Mouse (Mus musculus) hindbrain, embryonic 16.5 days (tissue): Measurements from ENCODE around the gene Tsfm. TPM values are rescaled to one million over a fixed set of nuclear protein-coding genes. Genes with fewer than 3 reads are reported as not detected.

Experiments used
- ATAC-seq: fragments of 200-750 bp; cut with Nextera tagmentation; 2 replicates; pipeline ENCODE4 v1.8.0; 2017; ENCODE audit warnings: moderate TSS enrichment, moderate library complexity
- H3K27ac ChIP-seq: fragments of 300-500 bp; sonication (generic); 2 replicates; pipeline ENCODE4 v1.5.1; 2014; ENCODE audit warnings: low read depth, mild to moderate bottlenecking, control low read depth, low read length, moderate library complexity
- H3K27me3 ChIP-seq: fragments of 300-500 bp; sonication (generic); replicated peaks from 2 replicates; pipeline ENCODE4 v1.6.1; 2014; ENCODE audit warnings: low read length; ENCODE audit not compliant: control insufficient read depth, insufficient read depth
- H3K36me3 ChIP-seq: fragments of 300-500 bp; sonication (generic); 2 replicates; pipeline ENCODE4 v1.6.1; 2014; ENCODE audit warnings: mild to moderate bottlenecking, low read length, moderate library complexity, mixed read lengths; ENCODE audit not compliant: control insufficient read depth, insufficient read depth
- H3K4me1 ChIP-seq: fragments of 300-500 bp; sonication (generic); 2 replicates; pipeline ENCODE4 v1.6.1; 2014; ENCODE audit warnings: low read depth, low read length; ENCODE audit not compliant: control insufficient read depth, insufficient read depth
- H3K4me2 ChIP-seq: fragments of 300-500 bp; sonication (generic); 2 replicates; pipeline ENCODE4 v1.6.1; 2014; ENCODE audit warnings: mild to moderate bottlenecking, low read length, control low read depth, moderate library complexity
- H3K4me3 ChIP-seq: fragments of 300-500 bp; sonication (generic); 2 replicates; pipeline ENCODE4 v1.5.1; 2014; ENCODE audit warnings: mild to moderate bottlenecking, low read length, control low read depth, moderate library complexity
- H3K9ac ChIP-seq: fragments of 300-500 bp; sonication (generic); 2 replicates; pipeline ENCODE4 v1.6.1; 2014; ENCODE audit warnings: low read depth, mild to moderate bottlenecking, control low read depth, low read length, moderate library complexity
- H3K9me3 ChIP-seq: fragments of 300-500 bp; sonication (generic); 2 replicates; pipeline ENCODE4 v1.6.1; 2014; ENCODE audit warnings: mild to moderate bottlenecking, low read length, moderate library complexity; ENCODE audit not compliant: control insufficient read depth
- WGBS: fragments of 180-500 bp; shearing (Covaris S2); extraction: QIAGEN DNeasy Blood & Tissue Kit; methylation state at CpG from one replicate; pipeline ENCODE4 v1.1.7; 2014; 5-methylcytosine and 5-hydroxymethylcytosine counted together
- polyA plus RNA-seq: library from polyadenylated mRNA; unstranded; fragments of >200 nt; fragmentation: Nextera tagmentation; extraction: Ambion mirVana; gene quantifications from 2 replicates; pipeline ENCODE4 v1.2.1, GENCODE M21; 2015

The Tsfm gene
- polyA plus RNA-seq, 1 experiment from 2014 or later = 67.7 TPM

DNA sequence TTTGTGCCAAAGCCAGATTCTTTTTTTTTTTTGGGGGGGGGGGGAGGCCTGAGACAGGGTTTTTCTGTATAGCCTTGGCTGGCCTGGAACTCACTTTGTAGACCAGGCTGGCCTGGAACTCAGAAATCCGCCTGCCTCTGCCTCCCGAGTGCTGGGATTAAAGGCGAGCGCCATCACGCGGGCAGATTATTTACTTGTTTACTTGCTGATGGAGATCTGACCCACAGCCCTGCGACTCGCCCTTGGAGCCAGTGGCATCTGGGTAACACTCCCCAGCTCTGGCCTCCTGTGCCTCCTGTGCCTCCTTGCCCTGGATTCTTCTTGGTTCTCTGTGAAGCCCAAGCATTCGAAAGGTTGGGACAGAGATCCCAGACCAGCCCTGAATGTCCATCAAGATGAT is 45.1 kb downstream of the Tsfm start:
- no peak for ATAC-seq
- H3K27ac ChIP-seq = peak overlapping the region; percentile 54; the same call in 1 of the 2 replicates
- no peaks in the 10 kb centered on the region for H3K9me3 ChIP-seq
- no peaks in the 10 kb centered on the region for H3K36me3 ChIP-seq
- H3K4me3 ChIP-seq = no peak overlapping the region
- 87% methylated on average over 9 of the region's 9 CpGs for WGBS
- no peak overlapping the region for H3K9ac ChIP-seq
- H3K27me3 ChIP-seq = no peaks in the 10 kb centered on the region
- peaks cover 81% of the 10 kb centered on the region for H3K4me1 ChIP-seq
- no peak overlapping the region for H3K4me2 ChIP-seq

DNA sequence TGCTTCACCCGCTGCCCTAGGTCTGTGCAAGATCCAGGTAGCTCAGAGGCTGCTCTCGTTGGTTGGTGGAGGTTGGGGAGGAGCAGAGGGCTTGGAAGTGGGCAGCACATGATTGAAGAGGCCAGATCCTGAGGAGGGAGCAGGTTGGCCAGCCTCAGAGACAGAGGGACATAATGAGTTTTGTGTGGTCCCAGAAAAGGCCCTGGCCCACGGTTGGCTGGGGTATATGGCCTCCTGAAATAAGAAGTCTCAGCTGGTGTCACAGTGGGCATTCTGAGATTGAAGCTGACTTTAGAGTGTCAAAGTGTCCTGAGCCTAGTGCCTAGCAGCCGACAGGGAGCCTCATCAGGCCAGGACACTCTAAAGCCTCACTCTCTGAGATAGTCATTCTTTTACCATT is 45.5 kb downstream of the Tsfm start:
- Histone ChIP-seq H3K4me3 (no peak overlapping the region), H3K27me3 (no peaks in the 10 kb centered on the region), H3K9ac (no peak overlapping the region), H3K4me2 (peak overlapping the region; percentile 25; the same call in 1 of the 2 replicates), H3K27ac (no peak overlapping the region), H3K9me3 (no peaks in the 10 kb centered on the region), H3K4me1 (peaks cover 83% of the 10 kb centered on the region), H3K36me3 (no peaks in the 10 kb centered on the region)
- no peak for ATAC-seq
- 82% methylated on average over 4 of the region's 4 CpGs for WGBS

DNA sequence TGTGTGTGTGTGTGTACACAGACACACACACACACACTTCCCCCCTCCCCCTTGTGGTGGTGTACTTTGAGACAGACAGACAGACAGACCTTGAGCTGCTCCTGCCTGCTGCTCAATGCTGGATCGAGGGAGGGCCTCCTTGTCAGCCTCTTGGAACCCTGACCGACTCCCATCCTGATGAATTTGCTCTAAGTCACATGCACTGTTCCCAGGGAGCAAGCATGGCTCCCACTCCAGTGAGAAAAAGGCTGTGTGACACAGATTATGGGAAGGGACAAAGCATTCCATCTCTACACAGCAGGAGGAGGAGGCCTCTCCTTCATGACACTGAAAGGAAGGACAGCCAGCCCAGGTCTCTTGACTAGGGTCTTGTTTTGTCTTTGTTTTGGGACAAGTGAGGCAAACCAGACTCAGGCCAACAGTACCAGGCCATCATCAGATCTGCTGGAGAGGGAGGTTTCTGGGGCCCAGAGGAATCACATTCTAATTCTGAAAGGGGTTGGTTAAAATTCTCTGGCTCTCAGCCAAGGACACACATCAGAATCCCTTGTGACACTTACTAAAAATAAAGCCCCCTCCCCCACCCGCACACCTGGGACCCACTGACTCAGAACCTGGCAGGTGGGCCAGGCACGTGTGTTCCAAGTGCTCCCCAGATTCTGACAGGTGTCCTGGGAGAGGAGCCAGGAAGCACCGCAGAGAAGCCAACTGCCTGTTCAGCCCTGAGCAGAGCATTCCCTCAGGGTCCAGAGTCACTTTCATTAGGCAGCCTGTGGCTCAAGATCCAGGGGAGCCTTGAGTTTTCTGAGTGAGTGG is 46.2 kb downstream of the Tsfm start:
- WGBS = 30% methylated on average over 5 of the region's 5 CpGs
- peak overlapping the region; percentile 25; the same call in 1 of the 2 replicates for H3K4me2 ChIP-seq

DNA sequence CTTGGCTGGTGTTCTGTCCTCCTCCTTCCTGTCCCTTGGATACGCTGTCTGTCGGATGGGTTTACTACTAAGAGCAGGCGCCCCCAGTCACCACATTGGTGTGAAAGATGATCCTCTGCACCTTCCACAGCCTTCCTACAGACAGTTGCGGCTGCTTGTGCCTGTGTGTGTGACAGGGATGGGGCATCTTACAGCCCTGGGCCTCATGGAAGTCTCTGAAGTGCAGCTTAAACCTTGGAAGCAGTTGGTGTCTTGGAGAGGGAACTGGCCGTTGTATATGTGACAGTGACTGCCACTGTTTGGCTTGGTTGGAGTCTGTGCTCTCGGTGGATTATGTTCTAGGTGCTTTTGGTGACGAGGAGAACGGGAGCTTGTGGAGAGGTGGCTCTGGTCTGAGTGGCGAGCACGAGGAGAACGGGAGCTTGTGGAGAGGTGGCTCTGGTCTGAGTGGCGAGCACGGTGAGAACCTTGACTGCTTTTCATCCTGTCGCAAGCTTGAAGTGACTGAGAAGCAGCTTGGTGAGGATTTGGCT is 47.4 kb downstream of the Tsfm start:
- H3K4me2 ChIP-seq = peak overlapping the region; percentile 42
- peak overlapping the region; percentile 6; the same call in 1 of the 2 replicates for H3K4me3 ChIP-seq
- H3K4me1 ChIP-seq = peaks cover 76% of the 10 kb centered on the region
- no peak for ATAC-seq
- no peak overlapping the region for H3K27ac ChIP-seq
- no peaks in the 10 kb centered on the region for H3K9me3 ChIP-seq
- no peaks in the 10 kb centered on the region for H3K27me3 ChIP-seq
- H3K36me3 ChIP-seq = no peaks in the 10 kb centered on the region
- peak overlapping the region; percentile 36; the same call in 1 of the 2 replicates for H3K9ac ChIP-seq
- WGBS = 55% methylated on average over 14 of the region's 14 CpGs

More for the DNA sequence above, 46.2 kb downstream of the Tsfm start:
- peak overlapping the region; percentile 2; the same call in 1 of the 2 replicates for H3K9ac ChIP-seq
- H3K9me3 ChIP-seq = no peaks in the 10 kb centered on the region
- H3K4me1 ChIP-seq = peaks cover 83% of the 10 kb centered on the region
- no peak overlapping the region for H3K4me3 ChIP-seq
- no peaks in the 10 kb centered on the region for H3K27me3 ChIP-seq
- H3K27ac ChIP-seq = 0 out of 2 replicates have a peak overlapping the region, but pooled peaks have one; percentile 4
- H3K36me3 ChIP-seq = no peaks in the 10 kb centered on the region
- no peak for ATAC-seq

DNA sequence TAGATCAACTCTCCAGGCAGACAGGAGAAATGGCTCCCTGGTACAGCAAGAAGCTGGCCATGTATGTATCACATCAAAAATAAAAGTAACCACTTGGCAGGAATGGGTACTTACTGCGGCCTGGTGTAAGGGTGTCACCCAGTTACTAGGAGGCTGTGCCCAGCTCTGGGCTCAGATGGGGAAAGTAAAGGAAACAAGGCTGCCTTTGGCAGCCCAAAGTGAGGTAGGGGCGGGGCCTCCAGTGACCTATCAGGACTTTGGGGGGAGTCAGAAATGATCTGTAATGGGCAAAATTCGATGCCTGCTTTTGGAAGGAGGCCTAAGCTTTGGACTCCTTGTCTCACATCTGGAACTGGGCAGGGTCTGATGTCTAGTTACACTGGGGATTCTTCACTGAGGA is 48.9 kb downstream of the Tsfm start:
- peak overlapping the region; percentile 12; the same call in 1 of the 2 replicates for H3K4me3 ChIP-seq
- 68% methylated on average over 3 of the region's 3 CpGs for WGBS

DNA sequence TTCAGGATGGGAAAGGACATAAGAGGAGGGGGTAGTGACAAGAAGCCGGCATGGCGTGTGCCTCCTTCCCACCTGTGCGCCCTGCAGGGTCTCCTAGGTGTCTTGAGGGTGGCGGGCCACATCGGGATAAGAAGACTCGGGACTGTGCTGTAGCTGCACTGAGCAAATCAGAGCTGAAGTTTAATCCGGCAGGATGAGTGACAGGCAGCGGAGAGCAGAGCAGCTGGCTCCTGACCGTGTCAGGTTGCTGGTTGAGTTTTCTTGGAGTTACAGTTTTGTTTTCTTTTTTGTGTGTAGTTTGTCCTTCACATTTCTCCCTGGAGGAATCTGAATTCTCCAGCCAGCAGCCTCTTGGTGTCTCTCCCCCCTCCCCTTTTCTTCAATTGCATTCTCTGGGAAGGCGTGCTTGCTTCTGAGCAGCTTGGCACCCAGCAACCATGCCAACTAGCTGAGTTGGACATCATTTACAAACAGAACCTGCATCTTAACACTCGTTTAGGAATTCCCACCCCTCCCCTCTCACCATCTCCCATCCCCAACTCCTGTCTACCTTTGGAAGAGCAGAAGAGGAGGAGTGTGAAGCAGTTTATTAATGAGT is 49.6 kb downstream of the Tsfm start:
- Histone ChIP-seq H3K4me1 (peaks cover 61% of the 10 kb centered on the region), H3K36me3 (no peaks in the 10 kb centered on the region), H3K4me2 (peak overlapping the region; percentile 90), H3K9me3 (no peaks in the 10 kb centered on the region), H3K4me3 (peak overlapping the region; percentile 71), H3K27ac (peak overlapping the region; percentile 100), H3K9ac (peak overlapping the region; percentile 73), H3K27me3 (no peaks in the 10 kb centered on the region)
- no peak for ATAC-seq
- WGBS = 7% methylated on average over 11 of the region's 11 CpGs

More for the DNA sequence above, 48.9 kb downstream of the Tsfm start:
- Histone ChIP-seq H3K27me3 (no peaks in the 10 kb centered on the region), H3K4me1 (peaks cover 68% of the 10 kb centered on the region), H3K9ac (no peak overlapping the region), H3K4me2 (peak overlapping the region; percentile 90), H3K9me3 (no peaks in the 10 kb centered on the region), H3K36me3 (no peaks in the 10 kb centered on the region), H3K27ac (no peak overlapping the region)
- no peak for ATAC-seq

DNA sequence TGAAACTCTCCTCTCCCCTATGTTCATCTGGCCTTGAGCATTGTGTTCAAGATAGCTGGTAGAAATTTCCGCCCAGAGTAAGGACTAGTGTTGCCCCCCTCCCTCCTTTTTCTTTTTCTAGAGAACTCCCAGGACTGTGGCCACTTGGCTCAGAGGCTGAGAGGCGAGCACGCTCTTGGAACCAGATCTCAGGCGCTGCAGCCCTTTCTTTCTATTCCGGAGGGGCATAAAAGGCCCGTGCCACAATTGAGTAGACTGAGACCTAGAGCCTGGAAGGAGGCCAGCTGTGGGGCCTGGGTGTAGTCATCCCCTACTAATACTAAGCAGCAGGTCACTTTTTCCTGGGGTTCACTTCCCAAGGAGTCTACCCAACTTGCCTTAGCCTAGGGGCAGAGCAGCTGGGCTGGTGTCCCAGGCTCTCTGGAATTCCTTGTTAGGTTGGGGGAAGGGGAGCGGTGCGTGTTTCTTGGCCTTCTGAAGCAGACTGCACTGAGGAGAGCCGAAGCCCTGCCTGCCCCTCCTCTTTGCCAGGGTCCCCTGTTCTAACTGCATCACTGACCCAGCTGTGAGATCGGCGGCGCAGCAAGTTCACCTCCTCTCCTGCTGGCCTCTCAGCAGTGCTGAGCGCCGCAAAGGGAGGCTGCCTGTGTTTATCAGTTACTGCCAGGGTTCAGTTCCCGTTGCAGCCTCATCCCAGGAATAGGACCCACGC is 50.3 kb downstream of the Tsfm start:
- Histone ChIP-seq H3K4me3 (peak overlapping the region; percentile 71), H3K4me1 (peaks cover 56% of the 10 kb centered on the region), H3K9me3 (no peaks in the 10 kb centered on the region), H3K27ac (peak overlapping the region; percentile 100), H3K36me3 (no peaks in the 10 kb centered on the region), H3K4me2 (peak overlapping the region; percentile 90), H3K9ac (peak overlapping the region; percentile 73), H3K27me3 (no peaks in the 10 kb centered on the region)
- peak; percentile 29 for ATAC-seq
- WGBS = under 1% methylated on average over 16 of the region's 16 CpGs

DNA sequence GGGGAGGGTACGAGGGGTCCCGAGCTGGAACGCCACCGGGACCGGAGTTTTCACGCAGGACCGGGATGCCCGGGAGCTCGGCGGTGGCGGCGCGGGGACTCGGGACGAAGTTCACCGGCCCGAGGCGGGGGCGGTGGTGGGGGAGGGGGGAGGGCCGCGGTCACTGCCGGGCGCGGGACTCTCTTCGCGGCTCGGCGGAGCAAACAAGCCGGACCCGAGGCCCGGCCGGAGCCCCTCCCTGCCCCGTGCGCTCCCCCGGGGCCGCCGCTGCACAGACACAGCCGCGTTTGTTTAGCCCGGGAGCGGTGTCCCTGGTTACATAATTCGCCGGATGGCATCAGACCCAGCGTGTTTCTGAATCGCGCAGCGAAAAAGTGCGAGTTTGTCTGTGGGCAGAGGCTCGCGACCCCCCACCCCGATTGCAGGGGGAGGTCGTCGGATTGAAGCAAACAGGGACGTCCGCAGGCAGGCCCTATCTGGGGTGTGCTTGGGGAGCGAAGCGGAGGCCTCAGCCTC is 50.9 kb downstream of the Tsfm start:
- Histone ChIP-seq H3K9ac (peak overlapping the region; percentile 73), H3K27me3 (no peaks in the 10 kb centered on the region), H3K4me3 (peak overlapping the region; percentile 71), H3K27ac (peak overlapping the region; percentile 100), H3K4me1 (peaks cover 49% of the 10 kb centered on the region), H3K4me2 (peak overlapping the region; percentile 90), H3K9me3 (no peaks in the 10 kb centered on the region), H3K36me3 (no peaks in the 10 kb centered on the region)
- 0 out of 2 replicates have a peak, but pooled peaks have one; percentile 1 for ATAC-seq
- WGBS = under 1% methylated on average over 38 of the region's 57 CpGs
